Mouse (Mus musculus) adrenal gland, postnatal 25 days (tissue): ENCODE measurements around the gene Btbd35f12. TPM values are rescaled to one million over a fixed set of nuclear protein-coding genes. Genes with fewer than 3 reads are reported as not detected.
"Not testable (repeated sequence)": the region's sequence is repeated elsewhere in the genome, so short reads cannot be mapped to it uniquely, and the experiment has no call there.

ENCODE experiments used
- DNase-seq: peaks from one replicate; pipeline ENCODE4 v3.0.0; 2021; ENCODE audit warnings: mixed read lengths
- long read RNA-seq: library from polyadenylated mRNA; stranded (forward); transcript quantifications from one replicate; pipeline ENCODE4 v2.0.0, GENCODE M21; 2021
- total RNA-seq: library from RNA; stranded (reverse); gene quantifications from 2 replicates; pipeline ENCODE4 v1.2.3, GENCODE M21; 2021

Gene Btbd35f12
- total RNA-seq: not detected in 2 replicates
- long read RNA-seq: 0 reads

DNA sequence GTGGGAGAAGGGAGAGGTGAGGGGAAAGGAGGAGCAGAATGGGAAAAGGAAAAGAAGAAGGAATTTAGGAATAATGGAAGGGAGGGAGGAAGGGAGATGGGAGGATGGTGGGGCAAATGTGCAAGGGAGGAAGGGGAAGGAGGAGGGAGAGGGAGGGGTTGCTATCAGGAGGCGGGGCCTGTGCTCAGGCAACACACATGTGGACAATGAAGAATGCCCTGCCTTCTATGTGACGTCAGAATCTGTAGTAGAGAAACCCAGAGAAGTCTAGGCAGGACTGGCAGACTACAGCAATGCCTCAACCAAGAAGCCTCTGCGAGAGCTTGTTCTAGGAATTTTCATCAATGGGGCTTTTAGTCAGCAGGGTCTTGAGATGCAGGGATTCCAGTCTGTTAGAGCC, at the start of gene Btbd35f12:
TSS of gene Btbd35f12 (plus strand) at position 301 of the 400 bp plus-strand sequence.
- not testable (repeated sequence) for DNase-seq

DNA sequence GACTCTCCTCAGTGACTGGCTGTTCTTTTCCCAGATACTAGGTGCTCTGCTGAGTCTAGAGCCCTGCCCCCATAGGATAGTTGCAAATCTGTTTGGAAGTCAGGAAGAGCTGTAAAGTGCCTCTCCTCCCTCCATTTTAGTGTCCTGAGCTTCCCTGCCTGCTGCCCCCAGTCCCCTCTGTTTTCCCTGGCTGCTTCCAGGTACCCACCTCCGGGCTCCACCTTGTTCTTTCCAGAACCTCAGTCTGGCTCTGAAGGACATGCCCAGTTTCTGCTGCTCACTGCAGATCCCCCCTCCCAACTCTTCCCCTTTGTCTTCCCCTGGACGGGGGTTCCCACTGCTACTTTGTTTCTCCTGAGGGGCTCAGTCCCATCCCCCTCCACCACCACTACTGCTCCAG, 40.1 kb downstream of the Btbd35f12 start:
- DNase-seq: not testable (repeated sequence)

Other genes with a start within 250 kb of the Btbd35f12 start
- gene Spin2-ps6, start 78.5 kb upstream of the Btbd35f12 start, total RNA-seq: not detected in 2 replicates